34 mouse cellular contexts compared by ENCODE assay signal in the genomic region with DNA sequence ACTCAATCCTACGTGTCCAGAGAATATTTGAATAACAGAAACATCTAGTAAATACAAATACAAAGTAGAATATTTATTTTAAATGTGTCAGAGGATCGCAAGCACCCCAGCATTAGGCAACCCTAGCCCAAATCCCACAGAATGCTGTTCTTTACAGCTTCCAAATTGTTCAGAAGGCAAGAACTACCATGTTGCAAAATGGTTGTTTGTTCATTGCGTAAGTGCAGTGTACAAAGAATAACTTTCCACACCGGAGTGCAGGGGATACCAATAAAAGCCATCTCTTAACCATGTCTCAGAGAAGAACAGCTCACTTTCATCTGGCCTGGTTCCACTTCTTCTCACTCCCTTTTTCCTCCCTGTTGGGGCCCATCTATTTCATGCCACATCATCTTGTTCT.
"Had no signal": no experiment of that assay in that cellular context is flagged by ENCODE, and none has a peak within 500 bp of the region (broad histone marks: within the 10 kb centered on the region; RNA-seq: fewer than 3 reads in every experiment).

No protein-coding gene starts in this region.

- H3K4me1 ChIP-seq: heart, embryonic 10.5 days; heart, embryonic 12.5 days; heart, embryonic 13.5 days; heart, embryonic 15.5 days; hindbrain, embryonic 10.5 days; hindbrain, embryonic 12.5 days; hindbrain, embryonic 13.5 days; hindbrain, embryonic 15.5 days; intestine, embryonic 15.5 days; kidney, embryonic 15.5 days had no signal

- H3K9me3 ChIP-seq: heart, embryonic 10.5 days; heart, embryonic 12.5 days; heart, embryonic 13.5 days; heart, embryonic 15.5 days; hindbrain, embryonic 10.5 days; hindbrain, embryonic 12.5 days; hindbrain, embryonic 13.5 days; hindbrain, embryonic 15.5 days; intestine, embryonic 15.5 days; kidney, embryonic 15.5 days had no signal

- H3K4me3 ChIP-seq: heart, embryonic 10.5 days; heart, embryonic 12.5 days; heart, embryonic 13.5 days; heart, embryonic 15.5 days; hindbrain, embryonic 10.5 days; hindbrain, embryonic 12.5 days; hindbrain, embryonic 13.5 days; hindbrain, embryonic 15.5 days; intestine, embryonic 15.5 days; kidney, embryonic 15.5 days; layer of hippocampus, adult 2 months had no signal

- H3K9ac ChIP-seq: heart, embryonic 12.5 days; heart, embryonic 13.5 days; heart, embryonic 15.5 days; hindbrain, embryonic 12.5 days; hindbrain, embryonic 13.5 days; hindbrain, embryonic 14.5 days; hindbrain, embryonic 15.5 days; intestine, embryonic 15.5 days; kidney, embryonic 15.5 days had no signal

- DNase-seq: heart, postnatal 10 days; heart, postnatal 14 days; heart, postnatal 36 days; heart, postnatal 4 days; kidney, adult 11 months; kidney, adult 18-20 months; kidney, adult 8-10 months; kidney, adult 9 months; kidney, postnatal 10 days; kidney, postnatal 14 days; kidney, postnatal 25 days; kidney, postnatal 36 days; kidney, postnatal 4 days; layer of hippocampus, adult 9-11 months; layer of hippocampus, postnatal 36 days had no signal

- H3K27me3 ChIP-seq: heart, embryonic 12.5 days; heart, embryonic 13.5 days; heart, embryonic 15.5 days; hindbrain, embryonic 12.5 days; hindbrain, embryonic 13.5 days; hindbrain, embryonic 15.5 days; intestine, embryonic 15.5 days; kidney, embryonic 15.5 days had no signal

- ATAC-seq: hindbrain, embryonic 16.5 days; hindbrain, postnatal 0 days; inflammation-experienced regulatory T-cells, adult 6 months; intestine, embryonic 15.5 days; intestine, embryonic 16.5 days; intestine, postnatal 0 days had no signal

- H3K4me2 ChIP-seq: heart, embryonic 11.5 days; heart, embryonic 12.5 days; heart, embryonic 13.5 days; heart, embryonic 15.5 days; hindbrain, embryonic 12.5 days; hindbrain, embryonic 13.5 days; hindbrain, embryonic 14.5 days; hindbrain, embryonic 15.5 days; intestine, embryonic 15.5 days; kidney, embryonic 15.5 days had no signal

- H3K27ac ChIP-seq: heart, embryonic 10.5 days; heart, embryonic 13.5 days; heart, embryonic 15.5 days; hindbrain, embryonic 10.5 days; hindbrain, embryonic 12.5 days; hindbrain, embryonic 13.5 days; hindbrain, embryonic 14.5 days; hindbrain, embryonic 15.5 days; hindbrain, postnatal 0 days; intestine, embryonic 15.5 days; kidney, embryonic 15.5 days; kidney, postnatal 0 days; layer of hippocampus, adult 2 months had no signal

- H3K36me3 ChIP-seq: heart, embryonic 10.5 days; heart, embryonic 12.5 days; heart, embryonic 13.5 days; heart, embryonic 15.5 days; hindbrain, embryonic 10.5 days; hindbrain, embryonic 12.5 days; hindbrain, embryonic 13.5 days; hindbrain, embryonic 15.5 days; intestine, embryonic 15.5 days; kidney, embryonic 15.5 days had no signal
